Mouse (Mus musculus) cerebellum, adult 2 months (tissue): ENCODE results near the gene Dars2.

Source experiments
- CTCF ChIP-seq: fragments of 200-500 bp; IDR thresholded peaks from 2 replicates; pipeline ENCODE4 v1.5.1; 2011; ENCODE audit warnings: low read depth, mild to moderate bottlenecking, control low read depth, low read length, moderate library complexity, borderline replicate concordance; ENCODE audit not compliant: insufficient read depth
- POLR2A ChIP-seq: fragments of 200-500 bp; IDR thresholded peaks from 2 replicates; pipeline ENCODE4 v1.6.1; 2011; ENCODE audit warnings: low read length, control low read depth, borderline replicate concordance; ENCODE audit not compliant: insufficient read depth

GRCm38 (mm10) chr1:161103842-161104241, 33.4 kb upstream of the Dars2 start:
- TF ChIP-seq CTCF (no peak), POLR2A (no peak)
